Mouse (Mus musculus): ENCODE results near the gene Slc39a8.

Gene Slc39a8

GRCm38 (mm10) chr3:135919305-135919704, 94.2 kb downstream of the Slc39a8 start:
- no peak for DNase-seq

- DNase-seq: no peak
Observed at GRCm38 (mm10) chr3:135926729-135927128, 101.7 kb downstream of the Slc39a8 start.

- DNase-seq: no peak
Observed at GRCm38 (mm10) chr3:135928184-135928583, 103.1 kb downstream of the Slc39a8 start.

- no peak for DNase-seq
Observed at GRCm38 (mm10) chr3:135937455-135937854, 112.4 kb downstream of the Slc39a8 start.
